Mouse (Mus musculus) kidney, embryonic 16.5 days (tissue): Measurements from ENCODE around the gene Sik1. TPM values are rescaled to one million over a fixed set of nuclear protein-coding genes. Genes with fewer than 3 reads are reported as not detected.

Source experiments
- ATAC-seq: fragments of 200-750 bp; cut with Nextera tagmentation; 2 replicates; pipeline ENCODE4 v1.8.0; 2017; ENCODE audit warnings: moderate TSS enrichment; ENCODE audit not compliant: low FRiP score, low TSS enrichment
- H3K27ac ChIP-seq: fragments of 300-500 bp; sonication (generic); 2 replicates; pipeline ENCODE4 v1.5.1; 2014; ENCODE audit warnings: low read length
- H3K27me3 ChIP-seq: fragments of 300-500 bp; sonication (generic); 2 replicates; pipeline ENCODE4 v1.6.1; 2014; ENCODE audit warnings: low read length, control low read depth, mixed read lengths; ENCODE audit not compliant: insufficient read depth
- H3K36me3 ChIP-seq: fragments of 300-500 bp; sonication (generic); 2 replicates; pipeline ENCODE4 v1.6.1; 2014; ENCODE audit warnings: low read length, control low read depth, mixed read lengths; ENCODE audit not compliant: insufficient read depth
- H3K4me1 ChIP-seq: fragments of 300-500 bp; sonication (generic); 2 replicates; pipeline ENCODE4 v1.6.1; 2014; ENCODE audit warnings: low read length, control low read depth, mixed read lengths; ENCODE audit not compliant: insufficient read depth
- H3K4me2 ChIP-seq: fragments of 300-500 bp; sonication (generic); replicated peaks from 2 replicates; pipeline ENCODE4 v1.6.1; 2014; ENCODE audit warnings: low read depth, low read length
- H3K4me3 ChIP-seq: fragments of 300-500 bp; sonication (generic); 2 replicates; pipeline ENCODE4 v1.5.1; 2014; ENCODE audit warnings: mild to moderate bottlenecking, low read length
- H3K9ac ChIP-seq: fragments of 300-500 bp; sonication (generic); replicated peaks from 2 replicates; pipeline ENCODE4 v1.6.1; 2014; ENCODE audit warnings: low read length
- H3K9me3 ChIP-seq: fragments of 300-500 bp; sonication (generic); 2 replicates; pipeline ENCODE4 v1.6.1; 2016; ENCODE audit warnings: low read length, control low read depth
- WGBS: fragments of 180-500 bp; shearing (Covaris S2); extraction: QIAGEN DNeasy Blood & Tissue Kit; methylation state at CpG from one replicate; pipeline ENCODE4 v1.1.7; 2014; 5-methylcytosine and 5-hydroxymethylcytosine counted together
- polyA plus RNA-seq: library from polyadenylated mRNA; unstranded; fragments of >200 nt; fragmentation: Nextera tagmentation; extraction: Ambion mirVana; gene quantifications from 2 replicates; pipeline ENCODE4 v1.2.1, GENCODE M21; 2015

Gene Sik1
- polyA plus RNA-seq, 1 experiment from 2014 or later: 17.8 TPM

GRCm38 (mm10) chr17:31858786-31859185 lies 3.2 kb upstream of the Sik1 start:
- Histone ChIP-seq H3K36me3 (no peaks in the 10 kb centered on the region), H3K27me3 (no peaks in the 10 kb centered on the region), H3K9me3 (no peaks in the 10 kb centered on the region), H3K4me2 (no peak overlapping the region), H3K4me1 (peaks cover 20% of the 10 kb centered on the region), H3K9ac (no peak overlapping the region), H3K4me3 (no peak overlapping the region), H3K27ac (no peak overlapping the region)
- WGBS: 75% methylated on average over 2 of the region's 2 CpGs
- no peak for ATAC-seq

GRCm38 (mm10) chr17:31857903-31858426 lies 2.4 kb upstream of the Sik1 start:
- H3K4me1 ChIP-seq: peaks cover 28% of the 10 kb centered on the region
- no peak for ATAC-seq
- H3K4me2 ChIP-seq: no peak overlapping the region
- 91% methylated on average over 3 of the region's 3 CpGs for WGBS
- H3K9me3 ChIP-seq: no peaks in the 10 kb centered on the region
- no peak overlapping the region for H3K4me3 ChIP-seq
- H3K27me3 ChIP-seq: no peaks in the 10 kb centered on the region
- no peaks in the 10 kb centered on the region for H3K36me3 ChIP-seq
- H3K9ac ChIP-seq: no peak overlapping the region
- no peak overlapping the region for H3K27ac ChIP-seq

GRCm38 (mm10) chr17:31857251-31857650 lies 1.6 kb upstream of the Sik1 start:
- Histone ChIP-seq H3K9ac (peak overlapping the region; percentile 60), H3K27me3 (no peaks in the 10 kb centered on the region), H3K4me3 (no peak overlapping the region), H3K9me3 (no peaks in the 10 kb centered on the region), H3K4me1 (peaks cover 34% of the 10 kb centered on the region), H3K36me3 (no peaks in the 10 kb centered on the region), H3K4me2 (peak overlapping the region; percentile 82), H3K27ac (peak overlapping the region; percentile 95)
- WGBS: 55% methylated on average over 4 of the region's 4 CpGs
- ATAC-seq: no peak

GRCm38 (mm10) chr17:31856519-31857160 lies 1.0 kb upstream of the Sik1 start:
- peaks cover 37% of the 10 kb centered on the region for H3K4me1 ChIP-seq
- no peaks in the 10 kb centered on the region for H3K36me3 ChIP-seq
- H3K4me2 ChIP-seq: peak overlapping the region; percentile 82
- no peaks in the 10 kb centered on the region for H3K9me3 ChIP-seq
- H3K4me3 ChIP-seq: peak overlapping the region; percentile 39
- ATAC-seq: peak; percentile 77
- WGBS: 5% methylated on average over 17 of the region's 17 CpGs
- peak overlapping the region; percentile 60 for H3K9ac ChIP-seq
- H3K27me3 ChIP-seq: no peaks in the 10 kb centered on the region
- peak overlapping the region; percentile 95 for H3K27ac ChIP-seq

- H3K9ac ChIP-seq: peak overlapping the region; percentile 95
- peaks cover 39% of the 10 kb centered on the region for H3K4me1 ChIP-seq
- no peaks in the 10 kb centered on the region for H3K27me3 ChIP-seq
- WGBS: under 1% methylated on average over 65 of the region's 73 CpGs
- H3K9me3 ChIP-seq: no peaks in the 10 kb centered on the region
- peak overlapping the region; percentile 84 for H3K27ac ChIP-seq
- H3K4me2 ChIP-seq: peak overlapping the region; percentile 82
- ATAC-seq: peak; percentile 53
- H3K4me3 ChIP-seq: peak overlapping the region; percentile 93
- H3K36me3 ChIP-seq: peaks cover 12% of the 10 kb centered on the region
Observed at GRCm38 (mm10) chr17:31854770-31855596, 621 bp downstream of the Sik1 start.

GRCm38 (mm10) chr17:31853448-31854188 lies 2.0 kb downstream of the Sik1 start:
- Histone ChIP-seq H3K36me3 (peaks cover 26% of the 10 kb centered on the region), H3K4me3 (peak overlapping the region; percentile 43), H3K4me1 (peaks cover 39% of the 10 kb centered on the region), H3K27ac (peak overlapping the region; percentile 72), H3K27me3 (no peaks in the 10 kb centered on the region), H3K4me2 (peak overlapping the region; percentile 82), H3K9me3 (no peaks in the 10 kb centered on the region), H3K9ac (peak overlapping the region; percentile 63)
- no peak for ATAC-seq
- 31% methylated on average over 17 of the region's 17 CpGs for WGBS

GRCm38 (mm10) chr17:31852782-31853447 lies 2.7 kb downstream of the Sik1 start:
- H3K27ac ChIP-seq: peak overlapping the region; percentile 72
- H3K36me3 ChIP-seq: peaks cover 33% of the 10 kb centered on the region
- 43% methylated on average over 12 of the region's 12 CpGs for WGBS
- no peak for ATAC-seq
- peak overlapping the region; percentile 82 for H3K4me2 ChIP-seq
- H3K9me3 ChIP-seq: no peaks in the 10 kb centered on the region
- peak overlapping the region; percentile 43 for H3K4me3 ChIP-seq
- H3K4me1 ChIP-seq: peaks cover 39% of the 10 kb centered on the region
- H3K9ac ChIP-seq: peak overlapping the region; percentile 63
- no peaks in the 10 kb centered on the region for H3K27me3 ChIP-seq

GRCm38 (mm10) chr17:31851816-31852476 lies 3.7 kb downstream of the Sik1 start:
- H3K4me1 ChIP-seq: peaks cover 33% of the 10 kb centered on the region
- H3K9me3 ChIP-seq: no peaks in the 10 kb centered on the region
- H3K36me3 ChIP-seq: peaks cover 42% of the 10 kb centered on the region
- no peak overlapping the region for H3K9ac ChIP-seq
- H3K4me2 ChIP-seq: 0 out of 2 replicates have a peak overlapping the region, but pooled peaks have one; percentile 0
- 88% methylated on average over 6 of the region's 6 CpGs for WGBS
- ATAC-seq: no peak
- H3K4me3 ChIP-seq: no peak overlapping the region
- H3K27ac ChIP-seq: no peak overlapping the region
- no peaks in the 10 kb centered on the region for H3K27me3 ChIP-seq
